Mouse (Mus musculus) thymus, postnatal 25 days (tissue): Measurements from ENCODE around the gene Fam83e.

Source experiments
- DNase-seq: peaks from one replicate; pipeline ENCODE4 v3.0.0; 2022

Fam83e gene

GRCm38 (mm10) chr7:45742338-45742737 lies 21.3 kb downstream of the Fam83e start:
- peak; percentile 26 for DNase-seq

- peak; percentile 25 for DNase-seq
These were observed 23.4 kb downstream of the Fam83e start for GRCm38 (mm10) chr7:45744387-45744786.

GRCm38 (mm10) chr7:45746518-45746917 lies 25.5 kb downstream of the Fam83e start:
- no peak for DNase-seq

- DNase-seq, result no peak
These were observed 26.4 kb downstream of the Fam83e start for GRCm38 (mm10) chr7:45747450-45747849.

GRCm38 (mm10) chr7:45748110-45748509 lies 27.1 kb downstream of the Fam83e start:
- no peak for DNase-seq

- no peak for DNase-seq
These were observed 28.4 kb downstream of the Fam83e start for GRCm38 (mm10) chr7:45749401-45749800.

- DNase-seq, result no peak
These were observed 29.1 kb downstream of the Fam83e start for GRCm38 (mm10) chr7:45750162-45750561.

- no peak for DNase-seq
These were observed 34.7 kb downstream of the Fam83e start for GRCm38 (mm10) chr7:45755703-45756102.

GRCm38 (mm10) chr7:45759400-45759799 lies 38.4 kb downstream of the Fam83e start:
- peak; percentile 64 for DNase-seq

- DNase-seq, result peak; percentile 35
These were observed 39.1 kb downstream of the Fam83e start for GRCm38 (mm10) chr7:45760151-45760550.

- no peak for DNase-seq
These were observed 45.0 kb downstream of the Fam83e start for GRCm38 (mm10) chr7:45765995-45766394.

GRCm38 (mm10) chr7:45766764-45767163 lies 45.8 kb downstream of the Fam83e start:
- DNase-seq, result no peak

GRCm38 (mm10) chr7:45767500-45767899 lies 46.5 kb downstream of the Fam83e start:
- no peak for DNase-seq

GRCm38 (mm10) chr7:45770427-45771082 lies 49.5 kb downstream of the Fam83e start:
- no peak for DNase-seq

- DNase-seq, result no peak
These were observed 50.1 kb downstream of the Fam83e start for GRCm38 (mm10) chr7:45771101-45771500.

- no peak for DNase-seq
These were observed 54.2 kb downstream of the Fam83e start for GRCm38 (mm10) chr7:45775237-45775636.
